ENCODE assay signal across 20 mouse cellular contexts in genomic region chr11:110257061-110257460, GRCm38 (mm10). TPM values are rescaled to one million over a fixed set of nuclear protein-coding genes. Genes with fewer than 3 reads are reported as not detected.
DNase-seq lines count a peak whose midpoint lies in the region; TF ChIP-seq lines count a peak whose summit lies in the region.
"Had no signal": no experiment of that assay in that cellular context is flagged by ENCODE, and none has a peak within 500 bp of the region (broad histone marks: within the 10 kb centered on the region; RNA-seq: fewer than 3 reads in every experiment).

No protein-coding gene starts in this region.

- H3K4me1 ChIP-seq in liver, adult 2 months (ENCODE audit: control insufficient read depth, insufficient read depth, low read length), result peaks cover 13% of the 10 kb centered on the region; the same call in 1 of the 2 replicates

- DNase-seq in liver, adult 2 months (ENCODE audit: extremely low read depth, low read depth, low spot score), result peak; percentile 92
- no peak for DNase-seq in liver
- DNase-seq: adrenal gland, adult 2 months; adrenal gland, adult 8-10 months; adrenal gland, postnatal 10 days; adrenal gland, postnatal 14 days; adrenal gland, postnatal 25 days; adrenal gland, postnatal 36 days; B cell, adult 2 months; cerebellum, adult 11 months; cerebellum, adult 11-12 months; cerebellum, adult 18-20 months; cerebellum, adult 2 months had no signal

- H3K27ac ChIP-seq in liver, adult 2 months (replicated peaks; ENCODE audit: insufficient read depth, low read depth, low read length), result peak overlapping the region; percentile 75

- H3K4me3 ChIP-seq in liver, adult 2 months (ENCODE audit: insufficient read depth, low read depth, low read length), result no peak overlapping the region

- no peak overlapping the region for H3K9ac ChIP-seq in liver, adult 2 months (ENCODE audit: low read depth, low read length)

- no peak for TF ChIP-seq POLR2A in liver, adult 2 months (IDR thresholded peaks at IDR 0.05; ENCODE audit: extremely low read depth, insufficient read depth, low read length)

- whole genome bisulfite sequencing in liver, adult 2 months, result 37% methylated on average over 4 of the region's 4 CpGs

- H3K79me2 ChIP-seq in liver, adult 2 months (ENCODE audit: control insufficient read depth, insufficient read depth, low read length), result no peaks in the 10 kb centered on the region

- H3K27me3 ChIP-seq in liver, adult 2 months (ENCODE audit: control insufficient read depth, insufficient read depth, low read length), result no peaks in the 10 kb centered on the region
- H3K27me3 ChIP-seq: CH12.LX had no signal

- H3K36me3 ChIP-seq in liver, adult 2 months (ENCODE audit: control insufficient read depth, insufficient read depth, low read length), result no peaks in the 10 kb centered on the region
- H3K36me3 ChIP-seq: G1E had no signal

- no peak for TF ChIP-seq CTCF in liver, adult 2 months (IDR thresholded peaks at IDR 0.05; ENCODE audit: low read depth, low read length)

RNA-seq across cellular contexts. Expression of gene Abca6, which starts 5.5 kb away (rescaled TPM):
- 285 and 296 TPM in 2 replicates for total RNA-seq in liver, adult 2 months (2014; rRNA removed)
- polyA plus RNA-seq in liver, adult 2 months (2012; rRNA removed), result 20.9 and 24.9 TPM in 2 replicates
- total RNA-seq: G1E, MEL had no signal
- polyA plus RNA-seq: activated CD4-positive, CD25-positive, alpha-beta regulatory T cell, adult 4 months; C2C12; CD4-positive, CD25-positive, alpha-beta regulatory T cell, adult 4 months; G1E; Patski had no signal
